Comparison of ENCODE assay signal across 8 mouse cellular contexts in the genomic region with DNA sequence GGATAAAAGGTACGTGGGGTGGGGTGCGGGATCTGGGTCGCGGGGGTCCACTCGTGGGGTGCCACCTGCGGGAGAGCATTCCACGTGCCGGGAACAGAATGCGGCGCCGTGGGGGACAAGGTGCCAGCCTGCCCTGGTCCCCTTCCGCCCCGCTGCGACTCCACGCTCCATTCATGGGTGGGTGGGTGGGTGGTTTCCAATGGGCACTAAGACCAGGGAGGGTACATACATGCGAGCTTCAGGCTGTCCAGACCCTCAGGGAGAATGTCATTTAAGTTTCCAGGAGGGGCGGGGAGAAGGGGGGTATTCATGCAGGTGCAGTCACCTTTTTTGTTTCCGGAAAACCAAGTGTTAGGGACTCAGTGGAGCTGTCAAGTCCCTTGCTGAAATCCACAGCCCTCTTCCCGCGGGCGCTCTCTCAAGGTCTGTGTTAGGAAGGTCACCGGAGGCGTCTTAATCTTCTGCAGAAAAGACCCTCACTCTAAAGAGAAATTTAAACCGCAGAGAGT. TPM values are rescaled to one million over a fixed set of nuclear protein-coding genes. Genes with fewer than 3 reads are reported as not detected.
DNase-seq lines count a peak whose midpoint lies in the region; ATAC-seq and TF ChIP-seq lines count a peak whose summit lies in the region.

No protein-coding gene starts in this region.

- DNase-seq in lung, embryonic 14.5 days: no peak
- DNase-seq in lung, postnatal 36 days: no peak
- peak; percentile 71 for DNase-seq in cerebellum, postnatal 14 days
- DNase-seq in heart, postnatal 0 days (ENCODE audit: low spot score): no peak
- no peak for DNase-seq in frontal cortex, adult 2 months (ENCODE audit: extremely low spot score in 1 of 2, low spot score in 1 of 2)
- no peak for DNase-seq in adrenal gland, adult 2 months
- no peak for DNase-seq in urinary bladder, adult 2 months (ENCODE audit: low spot score)

- peak overlapping the region; percentile 99 for H3K4me2 ChIP-seq in lung, embryonic 14.5 days
- H3K4me2 ChIP-seq in heart, postnatal 0 days (ENCODE audit: low read depth, low read length): peak overlapping the region; percentile 92
- H3K4me2 ChIP-seq in midbrain, embryonic 12.5 days (replicated peaks): peak overlapping the region; percentile 97

- H3K27me3 ChIP-seq in lung, embryonic 14.5 days (ENCODE audit: insufficient read depth, low read length): peaks cover 17% of the 10 kb centered on the region
- H3K27me3 ChIP-seq in heart, postnatal 0 days (ENCODE audit: control insufficient read depth, insufficient read depth, low read length): peaks cover 11% of the 10 kb centered on the region; the same call in 1 of the 2 replicates
- peaks cover 28% of the 10 kb centered on the region for H3K27me3 ChIP-seq in midbrain, embryonic 12.5 days

- H3K9ac ChIP-seq in lung, embryonic 14.5 days: peak overlapping the region; percentile 58
- H3K9ac ChIP-seq in heart, postnatal 0 days (replicated peaks; ENCODE audit: low read depth, low read length): peak overlapping the region; percentile 58
- peak overlapping the region; percentile 63 for H3K9ac ChIP-seq in midbrain, embryonic 12.5 days (replicated peaks)

- no peaks in the 10 kb centered on the region for H3K9me3 ChIP-seq in lung, embryonic 14.5 days (ENCODE audit: low read depth, low read length)
- H3K9me3 ChIP-seq in heart, postnatal 0 days (replicated peaks; ENCODE audit: control insufficient read depth, low read length): no peaks in the 10 kb centered on the region
- no peaks in the 10 kb centered on the region for H3K9me3 ChIP-seq in midbrain, embryonic 12.5 days

- no peak for TF ChIP-seq EP300 in heart, postnatal 0 days (IDR thresholded peaks at IDR 0.05; ENCODE audit: low read depth)

- TF ChIP-seq CTCF in lung, embryonic 14.5 days (IDR thresholded peaks at IDR 0.05; ENCODE audit: low read depth): no peak
- no peak for TF ChIP-seq CTCF in heart, postnatal 0 days (IDR thresholded peaks at IDR 0.05; ENCODE audit: low read depth)

- H3K36me3 ChIP-seq in lung, embryonic 14.5 days (ENCODE audit: insufficient read depth): no peaks in the 10 kb centered on the region
- no peaks in the 10 kb centered on the region for H3K36me3 ChIP-seq in heart, postnatal 0 days (replicated peaks; ENCODE audit: control insufficient read depth, insufficient read depth, low read length)
- no peaks in the 10 kb centered on the region for H3K36me3 ChIP-seq in midbrain, embryonic 12.5 days

- WGBS in lung, embryonic 14.5 days: 7% methylated on average over 24 of the region's 24 CpGs
- WGBS in heart, postnatal 0 days: 20% methylated on average over 22 of the region's 24 CpGs
- WGBS in midbrain, embryonic 12.5 days: 5% methylated on average over 24 of the region's 24 CpGs

- no peaks in the 10 kb centered on the region for H3K4me1 ChIP-seq in lung, embryonic 14.5 days (ENCODE audit: insufficient read depth)
- peaks cover 5% of the 10 kb centered on the region; the same call in 1 of the 2 replicates for H3K4me1 ChIP-seq in heart, postnatal 0 days (ENCODE audit: control insufficient read depth, insufficient read depth)
- H3K4me1 ChIP-seq in midbrain, embryonic 12.5 days: peaks cover 9% of the 10 kb centered on the region; the same call in 1 of the 2 replicates

- no peak overlapping the region for H3K27ac ChIP-seq in lung, embryonic 14.5 days (ENCODE audit: low read depth)
- no peak overlapping the region for H3K27ac ChIP-seq in heart, postnatal 0 days (ENCODE audit: low read depth)
- H3K27ac ChIP-seq in midbrain, embryonic 12.5 days (replicated peaks): no peak overlapping the region

- peak overlapping the region; percentile 51 for H3K4me3 ChIP-seq in lung, embryonic 14.5 days (ENCODE audit: low read depth, low read length)
- H3K4me3 ChIP-seq in heart, postnatal 0 days (ENCODE audit: low read depth, low read length): peak overlapping the region; percentile 53
- peak overlapping the region; percentile 64 for H3K4me3 ChIP-seq in midbrain, embryonic 12.5 days

- peak; percentile 35; the same call in 1 of the 2 replicates for ATAC-seq in lung, embryonic 14.5 days (ENCODE audit: insufficient read depth)
- ATAC-seq in heart, postnatal 0 days (ENCODE audit: insufficient read depth, low read depth): 0 out of 2 replicates have a peak, but pooled peaks have one; percentile 4
- ATAC-seq in midbrain, embryonic 12.5 days (ENCODE audit: low FRiP score, low read depth): 0 out of 2 replicates have a peak, but pooled peaks have one; percentile 30

RNA-seq across cellular contexts. Expression of gene Rapgef4, which starts 0.4 kb away (rescaled TPM):
- 2.6 and 3.5 TPM in 2 replicates for polyA plus RNA-seq in lung, embryonic 14.5 days (2014; fragmentation: Nextera tagmentation; extraction: Ambion mirVana)
- total RNA-seq in heart, postnatal 0 days (2014; rRNA removed; ENCODE audit: low replicate concordance): 5.5 and 11.9 TPM in 2 replicates
- polyA plus RNA-seq in heart, postnatal 0 days (2015; fragmentation: Nextera tagmentation; extraction: Ambion mirVana): 5.1 and 5.3 TPM in 2 replicates
- 4.6 and 4.8 TPM in 2 replicates for polyA plus RNA-seq in midbrain, embryonic 12.5 days (2016; fragmentation: Nextera tagmentation; extraction: Ambion mirVana)
- 366 and 429 TPM in 2 replicates for polyA plus RNA-seq in frontal cortex, adult 2 months (2012; rRNA removed)
- 100 to 1,000 TPM; 109 to 271 TPM for total RNA-seq in adrenal gland, adult 2 months (2021)
- polyA plus RNA-seq in adrenal gland, adult 2 months (2012; rRNA removed): 81.1 and 137 TPM in 2 replicates
- 1.9 and 2.8 TPM in 2 replicates for polyA plus RNA-seq in urinary bladder, adult 2 months (2012; rRNA removed)

Comparison
In these comparisons a context has a peak if more than half of its experiments do, and no peak if none do; other contexts are left out.
1. DNase-seq: peak in cerebellum, postnatal 14 days (2 of 2); none in lung, embryonic 14.5 days (single experiment), lung, postnatal 36 days (single experiment), heart, postnatal 0 days (single experiment), frontal cortex, adult 2 months (0 of 2), adrenal gland, adult 2 months (single experiment) and urinary bladder, adult 2 months (single experiment).
2. RNA of gene Rapgef4, which starts 0.4 kb away (polyA plus RNA-seq): 366 to 429 TPM in frontal cortex, adult 2 months and 81.1 to 137 TPM in adrenal gland, adult 2 months; 5.1 to 5.3 TPM in heart, postnatal 0 days, 4.6 to 4.8 TPM in midbrain, embryonic 12.5 days, 2.6 to 3.5 TPM in lung, embryonic 14.5 days and 1.9 to 2.8 TPM in urinary bladder, adult 2 months; every median in the first group is over 10 times any median in the second.
3. Peak in every context shown above with its lines, with median percentiles within 50 percentile points of each other: ATAC-seq, H3K4me2 ChIP-seq, H3K4me3 ChIP-seq and H3K9ac ChIP-seq.